Mouse (Mus musculus): ENCODE measurements around the gene Wdr95.

GRCm38 (mm10) chr5:149616817-149617216 lies 88.3 kb downstream of the Wdr95 start:
- TF ChIP-seq CTCF (IDR thresholded peaks at IDR 0.05), result no peak
- no peak for TF ChIP-seq EP300 (IDR thresholded peaks at IDR 0.05)
